Mouse (Mus musculus): ENCODE measurements at regions not wholly inside any gene's neighbourhood (a gene's known extent, or its start where the extent isn't known, plus 50 kb on each side); places are given as distances from the start of the nearest gene placed in this dataset.
A peak's percentile ranks its signal among the peaks of the same experiment; 100 is the strongest.

GRCm38 (mm10) chr3:123893691-123894090 lies 203.0 kb upstream of the Ndst3 start:
- H3K4me2 ChIP-seq (replicated peaks; ENCODE audit: low read depth, low read length): no peak overlapping the region
- H3K4me1 ChIP-seq (ENCODE audit: insufficient read depth, low read length): no peaks in the 10 kb centered on the region
- no peak overlapping the region for H3K9ac ChIP-seq (replicated peaks; ENCODE audit: low read length)
- no peaks in the 10 kb centered on the region for H3K9me3 ChIP-seq (ENCODE audit: low read length)
- H3K36me3 ChIP-seq (ENCODE audit: insufficient read depth, low read length): no peaks in the 10 kb centered on the region
- peak; percentile 27; the same call in 1 of the 2 replicates for ATAC-seq (ENCODE audit: low FRiP score, low TSS enrichment)
- H3K4me3 ChIP-seq (ENCODE audit: low read length): no peak overlapping the region
- H3K27ac ChIP-seq (ENCODE audit: low read length): no peak overlapping the region
- 15% methylated on average over 3 of the region's 3 CpGs for WGBS
- H3K27me3 ChIP-seq (ENCODE audit: insufficient read depth, low read length): no peaks in the 10 kb centered on the region

GRCm38 (mm10) chr3:123905928-123906721 lies 215.5 kb upstream of the Ndst3 start:
- Histone ChIP-seq H3K36me3 (ENCODE audit: insufficient read depth, low read length) (no peaks in the 10 kb centered on the region), H3K27ac (ENCODE audit: low read length) (peak overlapping the region; percentile 44; the same call in 1 of the 2 replicates), H3K4me3 (ENCODE audit: low read length) (no peak overlapping the region), H3K9ac (replicated peaks; ENCODE audit: low read length) (no peak overlapping the region), H3K4me1 (ENCODE audit: insufficient read depth, low read length) (0 out of 2 replicates have a peak, but pooled peaks cover 3% of the 10 kb centered on the region), H3K27me3 (ENCODE audit: insufficient read depth, low read length) (no peaks in the 10 kb centered on the region), H3K4me2 (replicated peaks; ENCODE audit: low read depth, low read length) (no peak overlapping the region), H3K9me3 (ENCODE audit: low read length) (no peaks in the 10 kb centered on the region)
- 15% methylated on average over 9 of the region's 9 CpGs for WGBS
- ATAC-seq (ENCODE audit: low FRiP score, low TSS enrichment): peak; percentile 93

GRCm38 (mm10) chr3:123918140-123918539 lies 227.5 kb upstream of the Ndst3 start:
- Histone ChIP-seq H3K9me3 (ENCODE audit: low read length) (no peaks in the 10 kb centered on the region), H3K4me1 (ENCODE audit: insufficient read depth, low read length) (no peaks in the 10 kb centered on the region), H3K4me2 (replicated peaks; ENCODE audit: low read depth, low read length) (no peak overlapping the region), H3K36me3 (ENCODE audit: insufficient read depth, low read length) (no peaks in the 10 kb centered on the region), H3K27ac (ENCODE audit: low read length) (no peak overlapping the region), H3K4me3 (ENCODE audit: low read length) (no peak overlapping the region), H3K27me3 (ENCODE audit: insufficient read depth, low read length) (no peaks in the 10 kb centered on the region), H3K9ac (replicated peaks; ENCODE audit: low read length) (no peak overlapping the region)
- ATAC-seq (ENCODE audit: low FRiP score, low TSS enrichment): peak; percentile 51; the same call in 1 of the 2 replicates
- WGBS: 67% methylated on average over 3 of the region's 3 CpGs

GRCm38 (mm10) chr3:123952121-123952520 lies 261.5 kb upstream of the Ndst3 start:
- WGBS: 83% methylated on average over 6 of the region's 6 CpGs
- Histone ChIP-seq H3K27ac (ENCODE audit: low read length) (no peak overlapping the region), H3K27me3 (ENCODE audit: insufficient read depth, low read length) (no peaks in the 10 kb centered on the region), H3K4me2 (replicated peaks; ENCODE audit: low read depth, low read length) (no peak overlapping the region), H3K4me3 (ENCODE audit: low read length) (no peak overlapping the region), H3K9ac (replicated peaks; ENCODE audit: low read length) (no peak overlapping the region), H3K9me3 (ENCODE audit: low read length) (no peaks in the 10 kb centered on the region), H3K4me1 (ENCODE audit: insufficient read depth, low read length) (no peaks in the 10 kb centered on the region), H3K36me3 (ENCODE audit: insufficient read depth, low read length) (no peaks in the 10 kb centered on the region)
- ATAC-seq (ENCODE audit: low FRiP score, low TSS enrichment): no peak

- H3K27ac ChIP-seq (ENCODE audit: low read length): no peak overlapping the region
- no peaks in the 10 kb centered on the region for H3K4me1 ChIP-seq (ENCODE audit: insufficient read depth, low read length)
- H3K9me3 ChIP-seq (ENCODE audit: low read length): no peaks in the 10 kb centered on the region
- no peaks in the 10 kb centered on the region for H3K27me3 ChIP-seq (ENCODE audit: insufficient read depth, low read length)
- 84% methylated on average over 3 of the region's 3 CpGs for WGBS
- H3K36me3 ChIP-seq (ENCODE audit: insufficient read depth, low read length): no peaks in the 10 kb centered on the region
- no peak for ATAC-seq (ENCODE audit: low FRiP score, low TSS enrichment)
- no peak overlapping the region for H3K9ac ChIP-seq (replicated peaks; ENCODE audit: low read length)
- no peak overlapping the region for H3K4me2 ChIP-seq (replicated peaks; ENCODE audit: low read depth, low read length)
- no peak overlapping the region for H3K4me3 ChIP-seq (ENCODE audit: low read length)
Observed at GRCm38 (mm10) chr3:123967373-123967772, 276.7 kb upstream of the Ndst3 start.

GRCm38 (mm10) chr3:123972367-123972766 lies 281.7 kb upstream of the Ndst3 start:
- WGBS: 76% methylated on average over 3 of the region's 3 CpGs
- H3K9ac ChIP-seq (replicated peaks; ENCODE audit: low read length): no peak overlapping the region
- no peaks in the 10 kb centered on the region for H3K4me1 ChIP-seq (ENCODE audit: insufficient read depth, low read length)
- ATAC-seq (ENCODE audit: low FRiP score, low TSS enrichment): no peak
- H3K36me3 ChIP-seq (ENCODE audit: insufficient read depth, low read length): no peaks in the 10 kb centered on the region
- no peaks in the 10 kb centered on the region for H3K27me3 ChIP-seq (ENCODE audit: insufficient read depth, low read length)
- H3K4me3 ChIP-seq (ENCODE audit: low read length): no peak overlapping the region
- H3K27ac ChIP-seq (ENCODE audit: low read length): no peak overlapping the region
- no peak overlapping the region for H3K4me2 ChIP-seq (replicated peaks; ENCODE audit: low read depth, low read length)
- H3K9me3 ChIP-seq (ENCODE audit: low read length): no peaks in the 10 kb centered on the region

GRCm38 (mm10) chr3:123973806-123974576 lies 283.3 kb upstream of the Ndst3 start:
- no peaks in the 10 kb centered on the region for H3K27me3 ChIP-seq (ENCODE audit: insufficient read depth, low read length)
- 83% methylated on average over 16 of the region's 16 CpGs for WGBS
- no peaks in the 10 kb centered on the region for H3K4me1 ChIP-seq (ENCODE audit: insufficient read depth, low read length)
- no peak for ATAC-seq (ENCODE audit: low FRiP score, low TSS enrichment)
- H3K9me3 ChIP-seq (ENCODE audit: low read length): no peaks in the 10 kb centered on the region
- H3K36me3 ChIP-seq (ENCODE audit: insufficient read depth, low read length): no peaks in the 10 kb centered on the region
- no peak overlapping the region for H3K4me3 ChIP-seq (ENCODE audit: low read length)
- H3K27ac ChIP-seq (ENCODE audit: low read length): no peak overlapping the region
- H3K4me2 ChIP-seq (replicated peaks; ENCODE audit: low read depth, low read length): no peak overlapping the region
- H3K9ac ChIP-seq (replicated peaks; ENCODE audit: low read length): no peak overlapping the region

GRCm38 (mm10) chr3:123976475-123976874 lies 285.8 kb upstream of the Ndst3 start:
- Histone ChIP-seq H3K4me3 (ENCODE audit: low read length) (no peak overlapping the region), H3K9me3 (ENCODE audit: low read length) (no peaks in the 10 kb centered on the region), H3K4me2 (replicated peaks; ENCODE audit: low read depth, low read length) (no peak overlapping the region), H3K27me3 (ENCODE audit: insufficient read depth, low read length) (no peaks in the 10 kb centered on the region), H3K4me1 (ENCODE audit: insufficient read depth, low read length) (no peaks in the 10 kb centered on the region), H3K36me3 (ENCODE audit: insufficient read depth, low read length) (no peaks in the 10 kb centered on the region), H3K27ac (ENCODE audit: low read length) (no peak overlapping the region), H3K9ac (replicated peaks; ENCODE audit: low read length) (no peak overlapping the region)
- ATAC-seq (ENCODE audit: low FRiP score, low TSS enrichment): no peak
- WGBS: 82% methylated on average over 3 of the region's 3 CpGs

- Histone ChIP-seq H3K9ac (replicated peaks; ENCODE audit: low read length) (no peak overlapping the region), H3K4me3 (ENCODE audit: low read length) (no peak overlapping the region), H3K4me2 (replicated peaks; ENCODE audit: low read depth, low read length) (no peak overlapping the region), H3K9me3 (ENCODE audit: low read length) (no peaks in the 10 kb centered on the region), H3K27ac (ENCODE audit: low read length) (no peak overlapping the region), H3K27me3 (ENCODE audit: insufficient read depth, low read length) (no peaks in the 10 kb centered on the region), H3K4me1 (ENCODE audit: insufficient read depth, low read length) (no peaks in the 10 kb centered on the region), H3K36me3 (ENCODE audit: insufficient read depth, low read length) (no peaks in the 10 kb centered on the region)
- ATAC-seq (ENCODE audit: low FRiP score, low TSS enrichment): no peak
- 78% methylated on average over 4 of the region's 4 CpGs for WGBS
Observed at GRCm38 (mm10) chr3:123977168-123977567, 286.5 kb upstream of the Ndst3 start.

- Histone ChIP-seq H3K27me3 (ENCODE audit: insufficient read depth, low read length) (no peaks in the 10 kb centered on the region), H3K36me3 (ENCODE audit: insufficient read depth, low read length) (no peaks in the 10 kb centered on the region), H3K4me1 (ENCODE audit: insufficient read depth, low read length) (no peaks in the 10 kb centered on the region), H3K4me2 (replicated peaks; ENCODE audit: low read depth, low read length) (no peak overlapping the region), H3K4me3 (ENCODE audit: low read length) (no peak overlapping the region), H3K9ac (replicated peaks; ENCODE audit: low read length) (no peak overlapping the region), H3K27ac (ENCODE audit: low read length) (no peak overlapping the region), H3K9me3 (ENCODE audit: low read length) (no peaks in the 10 kb centered on the region)
- ATAC-seq (ENCODE audit: low FRiP score, low TSS enrichment): no peak
Observed at GRCm38 (mm10) chr3:123983045-123983444, 292.4 kb upstream of the Ndst3 start.

Data from kidney, embryonic 16.5 days (tissue).